Mouse (Mus musculus) kidney, embryonic 14.5 days (tissue): ENCODE data around the gene Nat8f2. TPM values are rescaled to one million over a fixed set of nuclear protein-coding genes. Genes with fewer than 3 reads are reported as not detected.
"Not testable (repeated sequence)": the region's sequence is repeated elsewhere in the genome, so short reads cannot be mapped to it uniquely, and the experiment has no call there.

Experiments
- ATAC-seq: fragments of 200-750 bp; cut with Nextera tagmentation; 2 replicates; pipeline ENCODE4 v1.8.0; 2017; ENCODE audit warnings: moderate number of reproducible peaks, mild to moderate bottlenecking, moderate TSS enrichment, moderate library complexity; ENCODE audit not compliant: low FRiP score, low TSS enrichment
- H3K27ac ChIP-seq: fragments of 300-500 bp; sonication (generic); 2 replicates; pipeline ENCODE4 v1.5.1; 2014; ENCODE audit warnings: low read depth, mild to moderate bottlenecking, low read length, moderate library complexity, mixed read lengths
- H3K27me3 ChIP-seq: fragments of 300-500 bp; sonication (generic); 2 replicates; pipeline ENCODE4 v1.6.1; 2014; ENCODE audit warnings: mild to moderate bottlenecking, low read length; ENCODE audit not compliant: control insufficient read depth, insufficient read depth
- H3K36me3 ChIP-seq: fragments of 300-500 bp; sonication (generic); 2 replicates; pipeline ENCODE4 v1.6.1; 2014; ENCODE audit warnings: low read length, mixed read lengths; ENCODE audit not compliant: control insufficient read depth, insufficient read depth
- H3K4me1 ChIP-seq: fragments of 300-500 bp; sonication (generic); 2 replicates; pipeline ENCODE4 v1.6.1; 2014; ENCODE audit warnings: low read length, mixed read lengths; ENCODE audit not compliant: control insufficient read depth, insufficient read depth
- H3K4me2 ChIP-seq: fragments of 300-500 bp; sonication (generic); replicated peaks from 2 replicates; pipeline ENCODE4 v1.6.1; 2014; ENCODE audit warnings: low read depth, mild to moderate bottlenecking, low read length
- H3K4me3 ChIP-seq: fragments of 300-500 bp; sonication (generic); 2 replicates; pipeline ENCODE4 v1.5.1; 2014; ENCODE audit warnings: mild to moderate bottlenecking, low read length
- H3K9ac ChIP-seq: fragments of 300-500 bp; sonication (generic); 2 replicates; pipeline ENCODE4 v1.6.1; 2014; ENCODE audit warnings: low read depth, mild to moderate bottlenecking, low read length, moderate library complexity
- H3K9me3 ChIP-seq: fragments of 300-500 bp; sonication (generic); 2 replicates; pipeline ENCODE4 v1.6.1; 2016; ENCODE audit warnings: low read length; ENCODE audit not compliant: control insufficient read depth
- WGBS: fragments of 180-500 bp; shearing (Covaris S2); extraction: QIAGEN DNeasy Blood & Tissue Kit; methylation state at CpG from one replicate; pipeline ENCODE4 v1.1.7; 2014; 5-methylcytosine and 5-hydroxymethylcytosine counted together
- polyA plus RNA-seq: library from polyadenylated mRNA; unstranded; fragments of >200 nt; fragmentation: Nextera tagmentation; extraction: Ambion mirVana; gene quantifications from 2 replicates; pipeline ENCODE4 v1.2.1, GENCODE M21; 2014

Nat8f2 gene
- polyA plus RNA-seq, 1 experiment from 2014 or later: 0.89 TPM

GRCm38 (mm10) chr6:85851062-85851773, 17.7 kb downstream of the Nat8f2 start:
- no peak overlapping the region for H3K4me2 ChIP-seq
- ATAC-seq: no peak
- H3K27me3 ChIP-seq: no peaks in the 10 kb centered on the region
- H3K4me1 ChIP-seq: no peaks in the 10 kb centered on the region
- H3K9me3 ChIP-seq: no peaks in the 10 kb centered on the region
- 87% methylated on average over 7 of the region's 7 CpGs for WGBS
- no peaks in the 10 kb centered on the region for H3K36me3 ChIP-seq
- H3K9ac ChIP-seq: no peak overlapping the region
- no peak overlapping the region for H3K4me3 ChIP-seq
- no peak overlapping the region for H3K27ac ChIP-seq

- no peak overlapping the region for H3K4me3 ChIP-seq
- H3K27ac ChIP-seq: no peak overlapping the region
- H3K4me2 ChIP-seq: no peak overlapping the region
- no peaks in the 10 kb centered on the region for H3K4me1 ChIP-seq
- H3K9ac ChIP-seq: no peak overlapping the region
- H3K36me3 ChIP-seq: no peaks in the 10 kb centered on the region
- no peak for ATAC-seq
- no peaks in the 10 kb centered on the region for H3K9me3 ChIP-seq
- WGBS: 39% methylated on average over 2 of the region's 2 CpGs
- H3K27me3 ChIP-seq: no peaks in the 10 kb centered on the region
These were observed 19.7 kb downstream of the Nat8f2 start for GRCm38 (mm10) chr6:85849240-85849639.

GRCm38 (mm10) chr6:85848140-85848539, 20.8 kb downstream of the Nat8f2 start:
- H3K9me3 ChIP-seq: no peaks in the 10 kb centered on the region
- no peak overlapping the region for H3K4me2 ChIP-seq
- no peak overlapping the region for H3K4me3 ChIP-seq
- no peak for ATAC-seq
- H3K4me1 ChIP-seq: no peaks in the 10 kb centered on the region
- 89% methylated on average over 4 of the region's 4 CpGs for WGBS
- H3K27ac ChIP-seq: no peak overlapping the region
- H3K9ac ChIP-seq: no peak overlapping the region
- no peaks in the 10 kb centered on the region for H3K36me3 ChIP-seq
- H3K27me3 ChIP-seq: no peaks in the 10 kb centered on the region

GRCm38 (mm10) chr6:85846921-85847320, 22.0 kb downstream of the Nat8f2 start:
- Histone ChIP-seq H3K27ac (no peak overlapping the region), H3K36me3 (no peaks in the 10 kb centered on the region), H3K9ac (no peak overlapping the region), H3K4me1 (no peaks in the 10 kb centered on the region), H3K27me3 (no peaks in the 10 kb centered on the region), H3K4me3 (no peak overlapping the region), H3K9me3 (no peaks in the 10 kb centered on the region), H3K4me2 (no peak overlapping the region)
- no peak for ATAC-seq
- 64% methylated on average over 1 of the region's 1 CpGs for WGBS

- H3K4me1 ChIP-seq, H3K4me2 ChIP-seq, ATAC-seq, H3K27ac ChIP-seq, H3K9me3 ChIP-seq, H3K4me3 ChIP-seq, H3K27me3 ChIP-seq, H3K36me3 ChIP-seq, H3K9ac ChIP-seq: not testable (repeated sequence)
- WGBS: 85% methylated on average over 22 of the region's 25 CpGs
These were observed 25.1 kb downstream of the Nat8f2 start for GRCm38 (mm10) chr6:85843677-85844458.

GRCm38 (mm10) chr6:85839982-85840381, 29.0 kb downstream of the Nat8f2 start:
- Histone ChIP-seq H3K36me3 (no peaks in the 10 kb centered on the region), H3K9me3 (no peaks in the 10 kb centered on the region), H3K4me3 (no peak overlapping the region), H3K4me2 (no peak overlapping the region), H3K27ac (no peak overlapping the region), H3K9ac (no peak overlapping the region), H3K27me3 (no peaks in the 10 kb centered on the region), H3K4me1 (no peaks in the 10 kb centered on the region)
- ATAC-seq: no peak
- whole genome bisulfite sequencing: 47% methylated on average over 4 of the region's 4 CpGs

- Histone ChIP-seq H3K4me3 (no peak overlapping the region), H3K4me2 (no peak overlapping the region), H3K9me3 (no peaks in the 10 kb centered on the region), H3K36me3 (no peaks in the 10 kb centered on the region), H3K27ac (no peak overlapping the region), H3K27me3 (no peaks in the 10 kb centered on the region), H3K9ac (no peak overlapping the region), H3K4me1 (no peaks in the 10 kb centered on the region)
- ATAC-seq: no peak
- WGBS: 80% methylated on average over 8 of the region's 8 CpGs
These were observed 30.3 kb downstream of the Nat8f2 start for GRCm38 (mm10) chr6:85838674-85839073.

GRCm38 (mm10) chr6:85837307-85837706, 31.7 kb downstream of the Nat8f2 start:
- H3K36me3 ChIP-seq, ATAC-seq, H3K9ac ChIP-seq, H3K4me1 ChIP-seq, H3K4me2 ChIP-seq, H3K9me3 ChIP-seq, H3K4me3 ChIP-seq, H3K27me3 ChIP-seq, H3K27ac ChIP-seq: not testable (repeated sequence)
- 21% methylated on average over 5 of the region's 12 CpGs for WGBS

GRCm38 (mm10) chr6:85836827-85837226, 32.1 kb downstream of the Nat8f2 start:
- H3K9ac ChIP-seq, H3K4me2 ChIP-seq, H3K4me1 ChIP-seq, H3K27me3 ChIP-seq, H3K27ac ChIP-seq, H3K9me3 ChIP-seq, H3K36me3 ChIP-seq, H3K4me3 ChIP-seq, ATAC-seq: not testable (repeated sequence)
- WGBS: 26% methylated on average over 7 of the region's 9 CpGs
